Mouse (Mus musculus): ENCODE data around the gene Gpr146. TPM values are rescaled to one million over a fixed set of nuclear protein-coding genes. Genes with fewer than 3 reads are reported as not detected.

Gpr146 gene
- total RNA-seq, 2 experiments from 2014 or later: 12.7 to 13.1 TPM

GRCm38 (mm10) chr5:139355235-139355772, 22.2 kb upstream of the Gpr146 start:
- DNase-seq (ENCODE audit: extremely low spot score in 1 of 2, low spot score in 1 of 2): peak; percentile 64 to 86

GRCm38 (mm10) chr5:139358653-139359052, 18.8 kb upstream of the Gpr146 start:
- DNase-seq (ENCODE audit: extremely low spot score in 1 of 2, low spot score in 1 of 2): no peak

GRCm38 (mm10) chr5:139359244-139359643, 18.3 kb upstream of the Gpr146 start:
- DNase-seq (ENCODE audit: extremely low spot score in 1 of 2, low spot score in 1 of 2): no peak

- no peak for DNase-seq (ENCODE audit: extremely low spot score in 1 of 2, low spot score in 1 of 2)
Observed at GRCm38 (mm10) chr5:139363858-139364257, 13.6 kb upstream of the Gpr146 start.

GRCm38 (mm10) chr5:139364260-139364910, 13.1 kb upstream of the Gpr146 start:
- DNase-seq (ENCODE audit: extremely low spot score in 1 of 2, low spot score in 1 of 2): peak; percentile 97 to 99

GRCm38 (mm10) chr5:139364911-139365571, 12.5 kb upstream of the Gpr146 start:
- no peak for DNase-seq (ENCODE audit: extremely low spot score in 1 of 2, low spot score in 1 of 2)

- DNase-seq (ENCODE audit: extremely low spot score in 1 of 2, low spot score in 1 of 2): no peak
Observed at GRCm38 (mm10) chr5:139365827-139366226, 11.7 kb upstream of the Gpr146 start.

- no peak for DNase-seq (ENCODE audit: extremely low spot score in 1 of 2, low spot score in 1 of 2)
Observed at GRCm38 (mm10) chr5:139366484-139366883, 11.0 kb upstream of the Gpr146 start.

- DNase-seq (ENCODE audit: extremely low spot score in 1 of 2, low spot score in 1 of 2): no peak
Observed at GRCm38 (mm10) chr5:139367884-139368458, 9.5 kb upstream of the Gpr146 start.

GRCm38 (mm10) chr5:139368638-139369320, 8.7 kb upstream of the Gpr146 start:
- DNase-seq (ENCODE audit: extremely low spot score in 1 of 2, low spot score in 1 of 2): no peak

GRCm38 (mm10) chr5:139370336-139370735, 7.2 kb upstream of the Gpr146 start:
- no peak for DNase-seq (ENCODE audit: extremely low spot score in 1 of 2, low spot score in 1 of 2)

- no peak for DNase-seq (ENCODE audit: extremely low spot score in 1 of 2, low spot score in 1 of 2)
Observed at GRCm38 (mm10) chr5:139371118-139371517, 6.4 kb upstream of the Gpr146 start.

- peak; percentile 69 to 77 for DNase-seq (ENCODE audit: extremely low spot score in 1 of 2, low spot score in 1 of 2)
Observed at GRCm38 (mm10) chr5:139371631-139372401, 5.7 kb upstream of the Gpr146 start.

GRCm38 (mm10) chr5:139373126-139373525, 4.4 kb upstream of the Gpr146 start:
- no peak for DNase-seq (ENCODE audit: extremely low spot score in 1 of 2, low spot score in 1 of 2)

GRCm38 (mm10) chr5:139373889-139374444, 3.5 kb upstream of the Gpr146 start:
- DNase-seq (ENCODE audit: extremely low spot score in 1 of 2, low spot score in 1 of 2): no peak

GRCm38 (mm10) chr5:139374841-139375240, 2.7 kb upstream of the Gpr146 start:
- no peak for DNase-seq (ENCODE audit: extremely low spot score in 1 of 2, low spot score in 1 of 2)

- DNase-seq (ENCODE audit: extremely low spot score in 1 of 2, low spot score in 1 of 2): no peak
Observed at GRCm38 (mm10) chr5:139378271-139378556, 717 bp downstream of the Gpr146 start.

- no peak for DNase-seq (ENCODE audit: extremely low spot score in 1 of 2, low spot score in 1 of 2)
Observed at GRCm38 (mm10) chr5:139378986-139379629, 1.6 kb downstream of the Gpr146 start.

- no peak for DNase-seq (ENCODE audit: extremely low spot score in 1 of 2, low spot score in 1 of 2)
Observed at GRCm38 (mm10) chr5:139379771-139380384, 2.4 kb downstream of the Gpr146 start.

All from layer of hippocampus, postnatal 25 days (tissue).